Mouse (Mus musculus) brown adipose tissue, adult 24 weeks (tissue): ENCODE measurements around the gene Fam192a. TPM values are rescaled to one million over a fixed set of nuclear protein-coding genes. Genes with fewer than 3 reads are reported as not detected.

Experiments
- H3K27ac ChIP-seq: fragments of 200-500 bp; replicated peaks from 2 replicates; pipeline ENCODE4 v1.5.1; 2012; ENCODE audit warnings: low read depth, mild to moderate bottlenecking, low read length
- H3K4me1 ChIP-seq: fragments of 200-500 bp; 2 replicates; pipeline ENCODE4 v1.6.1; 2012; ENCODE audit warnings: low read length, mixed read lengths; ENCODE audit not compliant: control insufficient read depth, insufficient read depth, insufficient read length
- H3K4me3 ChIP-seq: fragments of 200-500 bp; 2 replicates; pipeline ENCODE4 v1.5.1; 2012; ENCODE audit warnings: low read depth, mild to moderate bottlenecking, low read length, moderate library complexity; ENCODE audit not compliant: insufficient read depth
- polyA plus RNA-seq: library from polyadenylated mRNA; stranded (reverse); fragments of >200 nt; gene quantifications from 2 replicates; pipeline ENCODE4 v1.2.4, GENCODE M21; 2012; ENCODE audit not compliant: missing spikeins, insufficient read depth, insufficient read length

Gene Fam192a
- polyA plus RNA-seq: 31.0 and 41.0 TPM in 2 replicates

GRCm38 (mm10) chr8:94601607-94602385, at the start of gene Fam192a, which contains the start of gene Rspry1:
Gene Fam192a, minus strand, starts transcription at chr8:94601997.
Gene Rspry1, plus strand, starts transcription at chr8:94601937.
- peak within 1 kb of the TSS; percentile 80 for H3K4me3 ChIP-seq
- peak within 1 kb of the TSS; percentile 74 for H3K27ac ChIP-seq
- peaks cover 7% of the 10 kb centered on the region; the same call in 1 of the 2 replicates for H3K4me1 ChIP-seq

- no peak overlapping the region for H3K27ac ChIP-seq
- H3K4me3 ChIP-seq: no peak overlapping the region
- H3K4me1 ChIP-seq: no peaks in the 10 kb centered on the region
These were observed 47.7 kb upstream of the Fam192a start for GRCm38 (mm10) chr8:94649496-94649895.

GRCm38 (mm10) chr8:94646165-94646564, 44.4 kb upstream of the Fam192a start:
- H3K4me1 ChIP-seq: no peaks in the 10 kb centered on the region

GRCm38 (mm10) chr8:94645202-94645601, 43.4 kb upstream of the Fam192a start:
- no peak overlapping the region for H3K27ac ChIP-seq
- no peaks in the 10 kb centered on the region for H3K4me1 ChIP-seq
- no peak overlapping the region for H3K4me3 ChIP-seq

More at GRCm38 (mm10) chr8:94646165-94646564, 44.4 kb upstream of the Fam192a start:
- H3K4me3 ChIP-seq: no peak overlapping the region
- H3K27ac ChIP-seq: no peak overlapping the region

- Histone ChIP-seq H3K4me3 (no peak overlapping the region), H3K4me1 (no peaks in the 10 kb centered on the region), H3K27ac (no peak overlapping the region)
These were observed 40.1 kb upstream of the Fam192a start for GRCm38 (mm10) chr8:94641938-94642337.

- Histone ChIP-seq H3K4me1 (no peaks in the 10 kb centered on the region), H3K4me3 (no peak overlapping the region), H3K27ac (no peak overlapping the region)
These were observed 39.4 kb upstream of the Fam192a start for GRCm38 (mm10) chr8:94641183-94641582.

GRCm38 (mm10) chr8:94634211-94634610, 32.4 kb upstream of the Fam192a start:
- Histone ChIP-seq H3K4me1 (no peaks in the 10 kb centered on the region), H3K27ac (no peak overlapping the region), H3K4me3 (no peak overlapping the region)

GRCm38 (mm10) chr8:94633564-94634194, 31.9 kb upstream of the Fam192a start:
- Histone ChIP-seq H3K4me3 (no peak overlapping the region), H3K27ac (no peak overlapping the region), H3K4me1 (no peaks in the 10 kb centered on the region)

- Histone ChIP-seq H3K4me1 (no peaks in the 10 kb centered on the region), H3K4me3 (no peak overlapping the region), H3K27ac (no peak overlapping the region)
These were observed 23.1 kb upstream of the Fam192a start for GRCm38 (mm10) chr8:94624885-94625284.

- Histone ChIP-seq H3K4me1 (peaks cover 4% of the 10 kb centered on the region; the same call in 1 of the 2 replicates), H3K4me3 (no peak overlapping the region), H3K27ac (no peak overlapping the region)
These were observed 5.3 kb upstream of the Fam192a start for GRCm38 (mm10) chr8:94607064-94607463.

GRCm38 (mm10) chr8:94604030-94604429, 2.2 kb upstream of the Fam192a start:
- Histone ChIP-seq H3K4me3 (no peak overlapping the region), H3K4me1 (peaks cover 7% of the 10 kb centered on the region; the same call in 1 of the 2 replicates), H3K27ac (no peak overlapping the region)

- H3K27ac ChIP-seq: peak overlapping the region; percentile 74
These were observed 804 bp upstream of the Fam192a start for GRCm38 (mm10) chr8:94602471-94603131.

GRCm38 (mm10) chr8:94601034-94601606, 677 bp downstream of the Fam192a start:
- peak overlapping the region; percentile 64 for H3K27ac ChIP-seq
- H3K4me1 ChIP-seq: peaks cover 7% of the 10 kb centered on the region; the same call in 1 of the 2 replicates
- peak overlapping the region; percentile 75 for H3K4me3 ChIP-seq

More at GRCm38 (mm10) chr8:94602471-94603131, 804 bp upstream of the Fam192a start:
- H3K4me1 ChIP-seq: peaks cover 7% of the 10 kb centered on the region; the same call in 1 of the 2 replicates
- H3K4me3 ChIP-seq: peak overlapping the region; percentile 80

- peaks cover 7% of the 10 kb centered on the region; the same call in 1 of the 2 replicates for H3K4me1 ChIP-seq
- peak overlapping the region; percentile 75 for H3K4me3 ChIP-seq
- no peak overlapping the region for H3K27ac ChIP-seq
These were observed 1.3 kb downstream of the Fam192a start for GRCm38 (mm10) chr8:94600478-94600877.

- H3K4me1 ChIP-seq: no peaks in the 10 kb centered on the region; the same call in 1 of the 2 replicates
- no peak overlapping the region for H3K27ac ChIP-seq
- H3K4me3 ChIP-seq: no peak overlapping the region
These were observed 7.6 kb downstream of the Fam192a start for GRCm38 (mm10) chr8:94594211-94594610.
